Mouse (Mus musculus): ENCODE data around the gene Galc. TPM values are rescaled to one million over a fixed set of nuclear protein-coding genes. Genes with fewer than 3 reads are reported as not detected.

Gene Galc
- polyA plus RNA-seq, 1 experiment from 2014 or later: 2.4 TPM

DNA sequence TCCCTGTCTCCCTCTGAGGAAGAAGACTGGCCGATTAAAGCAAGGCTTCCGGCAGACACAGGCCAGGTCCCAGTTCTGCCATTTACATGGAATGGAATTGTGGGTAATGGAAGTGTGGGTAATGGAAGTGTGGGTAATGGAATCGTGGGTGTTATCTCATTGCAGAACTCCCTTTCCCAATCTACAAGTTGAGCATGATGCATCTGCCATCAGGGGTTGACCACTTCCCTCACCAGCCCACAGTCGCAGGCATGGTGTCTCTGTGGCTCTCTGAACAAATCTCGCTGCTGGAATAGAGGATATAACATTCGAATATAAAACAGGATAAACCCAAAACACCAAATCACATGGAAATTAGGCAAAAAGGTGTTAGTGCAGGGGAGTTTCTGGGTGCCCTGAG, 48.8 kb downstream of the Galc start:
- ATAC-seq (ENCODE audit: low read depth): no peak
- Histone ChIP-seq H3K9ac (ENCODE audit: low read depth, low read length) (no peak overlapping the region), H3K4me3 (ENCODE audit: low read depth, low read length) (no peak overlapping the region), H3K9me3 (replicated peaks; ENCODE audit: control insufficient read depth, low read length) (no peaks in the 10 kb centered on the region), H3K27ac (ENCODE audit: low read length) (no peak overlapping the region), H3K27me3 (ENCODE audit: control insufficient read depth, insufficient read depth, low read depth, low read length) (no peaks in the 10 kb centered on the region), H3K4me1 (ENCODE audit: control insufficient read depth, low read depth, low read length) (no peaks in the 10 kb centered on the region), H3K4me2 (ENCODE audit: low read depth, low read length) (no peak overlapping the region), H3K36me3 (ENCODE audit: control insufficient read depth, insufficient read depth) (no peaks in the 10 kb centered on the region)
- 39% methylated on average over 6 of the region's 6 CpGs for WGBS (ENCODE audit: insufficient replicate concordance)

DNA sequence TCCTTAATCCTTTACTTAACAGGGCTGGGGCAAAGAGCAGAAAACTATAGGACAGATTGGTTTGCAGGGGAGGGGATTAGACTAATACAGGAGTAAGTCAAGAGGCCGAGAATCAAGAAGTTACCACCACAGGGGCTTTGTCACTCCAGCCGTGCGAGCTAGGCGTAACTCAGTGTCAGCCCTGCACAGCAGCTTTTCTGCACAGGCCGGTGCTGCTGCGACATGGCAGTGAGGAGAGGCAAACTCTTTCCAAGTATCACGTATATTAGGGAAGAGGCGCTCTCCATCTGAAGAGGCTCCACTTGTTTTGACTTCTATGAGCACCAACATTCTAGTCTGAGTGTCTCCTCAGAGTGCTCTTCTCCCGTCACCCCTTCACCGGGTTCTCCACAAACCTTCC, 51.2 kb downstream of the Galc start:
- Histone ChIP-seq H3K9ac (ENCODE audit: low read depth, low read length) (no peak overlapping the region), H3K4me1 (ENCODE audit: control insufficient read depth, low read depth, low read length) (no peaks in the 10 kb centered on the region), H3K27me3 (ENCODE audit: control insufficient read depth, insufficient read depth, low read depth, low read length) (no peaks in the 10 kb centered on the region), H3K27ac (ENCODE audit: low read length) (no peak overlapping the region), H3K4me3 (ENCODE audit: low read depth, low read length) (no peak overlapping the region), H3K36me3 (ENCODE audit: control insufficient read depth, insufficient read depth) (no peaks in the 10 kb centered on the region), H3K4me2 (ENCODE audit: low read depth, low read length) (no peak overlapping the region), H3K9me3 (replicated peaks; ENCODE audit: control insufficient read depth, low read length) (no peaks in the 10 kb centered on the region)
- 84% methylated on average over 10 of the region's 10 CpGs for WGBS (ENCODE audit: insufficient replicate concordance)
- ATAC-seq (ENCODE audit: low read depth): no peak

DNA sequence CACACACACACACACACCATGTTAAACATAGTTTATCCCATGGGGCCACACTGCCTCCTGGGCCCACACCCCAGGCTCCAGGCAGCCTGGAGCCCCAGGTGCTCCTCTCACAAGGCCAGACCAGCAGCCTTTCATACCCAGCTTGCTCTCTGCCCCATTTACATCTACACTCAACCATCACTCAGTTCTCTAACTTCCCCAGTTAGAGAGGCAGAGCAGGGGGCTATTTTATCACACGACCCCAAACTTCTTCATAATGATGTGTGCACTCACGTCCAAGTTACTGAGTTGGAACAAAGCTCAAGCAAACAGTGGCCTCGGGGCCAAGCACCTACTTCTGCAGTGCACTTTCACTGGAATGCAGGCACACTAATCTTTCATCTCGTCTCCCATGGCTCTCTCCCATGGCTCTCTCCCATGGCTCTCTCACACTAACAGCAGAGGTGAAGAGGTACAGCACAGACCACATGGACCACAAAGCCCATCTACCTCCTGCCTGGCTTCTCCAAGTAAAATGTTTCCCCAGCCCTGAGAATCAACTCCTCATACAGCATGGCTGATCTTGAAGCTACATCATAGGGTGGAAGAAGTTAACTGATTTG, 53.7 kb downstream of the Galc start:
- H3K4me3 ChIP-seq (ENCODE audit: low read depth, low read length): no peak overlapping the region
- 51% methylated on average over 4 of the region's 4 CpGs for WGBS (ENCODE audit: insufficient replicate concordance)
- ATAC-seq (ENCODE audit: low read depth): no peak
- no peaks in the 10 kb centered on the region for H3K27me3 ChIP-seq (ENCODE audit: control insufficient read depth, insufficient read depth, low read depth, low read length)
- H3K9ac ChIP-seq (ENCODE audit: low read depth, low read length): no peak overlapping the region
- H3K9me3 ChIP-seq (replicated peaks; ENCODE audit: control insufficient read depth, low read length): no peaks in the 10 kb centered on the region
- no peaks in the 10 kb centered on the region for H3K36me3 ChIP-seq (ENCODE audit: control insufficient read depth, insufficient read depth)
- no peaks in the 10 kb centered on the region for H3K4me1 ChIP-seq (ENCODE audit: control insufficient read depth, low read depth, low read length)
- H3K4me2 ChIP-seq (ENCODE audit: low read depth, low read length): no peak overlapping the region
- no peak overlapping the region for H3K27ac ChIP-seq (ENCODE audit: low read length)

DNA sequence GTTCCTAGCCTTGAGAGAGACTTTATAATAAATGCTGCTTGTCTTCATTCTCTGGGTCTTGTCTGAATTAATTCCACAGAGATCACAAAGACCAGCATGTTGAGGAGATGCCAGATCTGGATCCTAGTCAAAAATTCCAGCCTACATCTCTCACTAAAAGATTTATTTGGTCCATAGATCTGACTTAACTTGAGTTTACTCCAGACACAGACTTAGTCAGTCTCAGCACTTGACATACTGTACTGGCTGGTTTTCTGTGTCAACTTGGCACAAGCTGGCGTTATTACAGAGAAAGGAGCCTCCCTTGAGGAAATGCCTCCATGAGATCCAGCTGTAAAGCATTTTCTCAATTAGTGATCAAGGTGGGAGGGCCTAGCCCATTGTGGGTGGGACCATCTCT, 61.9 kb downstream of the Galc start:
- H3K4me1 ChIP-seq (ENCODE audit: control insufficient read depth, low read depth, low read length): no peaks in the 10 kb centered on the region
- H3K27me3 ChIP-seq (ENCODE audit: control insufficient read depth, insufficient read depth, low read depth, low read length): no peaks in the 10 kb centered on the region
- H3K9ac ChIP-seq (ENCODE audit: low read depth, low read length): no peak overlapping the region
- H3K36me3 ChIP-seq (ENCODE audit: control insufficient read depth, insufficient read depth): no peaks in the 10 kb centered on the region
- H3K9me3 ChIP-seq (replicated peaks; ENCODE audit: control insufficient read depth, low read length): no peaks in the 10 kb centered on the region
- no peak overlapping the region for H3K27ac ChIP-seq (ENCODE audit: low read length)
- H3K4me3 ChIP-seq (ENCODE audit: low read depth, low read length): no peak overlapping the region
- ATAC-seq (ENCODE audit: low read depth): no peak
- H3K4me2 ChIP-seq (ENCODE audit: low read depth, low read length): no peak overlapping the region
- 53% methylated on average over 1 of the region's 1 CpGs for WGBS (ENCODE audit: insufficient replicate concordance)

DNA sequence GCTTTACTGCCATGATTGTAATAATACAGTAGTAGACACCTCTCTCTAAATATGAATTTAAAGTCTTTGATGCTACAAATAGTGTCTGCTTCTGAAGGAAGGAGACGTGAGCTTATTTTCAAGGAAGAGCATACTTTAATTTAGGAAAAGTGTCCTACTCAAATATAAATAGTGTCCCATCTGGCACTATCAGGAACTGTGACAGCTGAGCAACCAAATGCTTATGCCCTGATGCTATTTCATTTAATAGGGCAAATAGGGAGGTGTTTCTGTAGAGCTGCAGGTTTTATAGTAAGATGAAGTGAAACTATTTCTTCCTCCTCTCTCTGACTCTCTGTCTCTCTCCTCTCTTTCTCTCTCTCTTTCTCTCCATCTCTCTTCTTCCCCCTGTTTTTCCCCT, 69.1 kb downstream of the Galc start:
- ATAC-seq (ENCODE audit: low read depth): no peak
- Histone ChIP-seq H3K27ac (ENCODE audit: low read length) (no peak overlapping the region), H3K9ac (ENCODE audit: low read depth, low read length) (no peak overlapping the region), H3K36me3 (ENCODE audit: control insufficient read depth, insufficient read depth) (no peaks in the 10 kb centered on the region), H3K9me3 (replicated peaks; ENCODE audit: control insufficient read depth, low read length) (no peaks in the 10 kb centered on the region), H3K4me3 (ENCODE audit: low read depth, low read length) (no peak overlapping the region), H3K4me2 (ENCODE audit: low read depth, low read length) (no peak overlapping the region), H3K4me1 (ENCODE audit: control insufficient read depth, low read depth, low read length) (no peaks in the 10 kb centered on the region), H3K27me3 (ENCODE audit: control insufficient read depth, insufficient read depth, low read depth, low read length) (no peaks in the 10 kb centered on the region)
- 55% methylated on average over 1 of the region's 1 CpGs for WGBS (ENCODE audit: insufficient replicate concordance)

DNA sequence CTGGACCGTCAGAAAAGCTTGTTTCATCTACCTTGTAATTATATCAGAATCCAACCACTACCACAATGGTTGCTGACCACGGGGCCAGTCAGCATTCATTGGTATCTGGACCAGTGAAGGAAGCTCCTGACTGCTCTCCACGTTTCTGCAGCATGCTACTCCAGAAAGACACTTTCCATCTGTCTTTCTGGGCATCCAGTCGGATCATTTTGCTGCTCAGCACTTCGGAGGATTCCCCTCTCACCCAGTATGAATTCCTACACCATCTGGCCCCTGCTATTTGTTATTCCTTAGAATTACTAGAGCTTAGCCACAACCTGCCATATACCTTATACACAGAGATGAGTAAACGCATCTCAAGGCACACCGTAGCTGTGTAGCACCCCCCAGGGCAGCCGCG, 70.2 kb downstream of the Galc start:
- H3K4me3 ChIP-seq (ENCODE audit: low read depth, low read length): no peak overlapping the region
- no peaks in the 10 kb centered on the region for H3K27me3 ChIP-seq (ENCODE audit: control insufficient read depth, insufficient read depth, low read depth, low read length)
- H3K9ac ChIP-seq (ENCODE audit: low read depth, low read length): no peak overlapping the region
- H3K4me1 ChIP-seq (ENCODE audit: control insufficient read depth, low read depth, low read length): no peaks in the 10 kb centered on the region
- no peaks in the 10 kb centered on the region for H3K9me3 ChIP-seq (replicated peaks; ENCODE audit: control insufficient read depth, low read length)
- no peak overlapping the region for H3K4me2 ChIP-seq (ENCODE audit: low read depth, low read length)
- H3K36me3 ChIP-seq (ENCODE audit: control insufficient read depth, insufficient read depth): no peaks in the 10 kb centered on the region
- ATAC-seq (ENCODE audit: low read depth): no peak
- 61% methylated on average over 9 of the region's 9 CpGs for WGBS (ENCODE audit: insufficient replicate concordance)
- H3K27ac ChIP-seq (ENCODE audit: low read length): no peak overlapping the region

DNA sequence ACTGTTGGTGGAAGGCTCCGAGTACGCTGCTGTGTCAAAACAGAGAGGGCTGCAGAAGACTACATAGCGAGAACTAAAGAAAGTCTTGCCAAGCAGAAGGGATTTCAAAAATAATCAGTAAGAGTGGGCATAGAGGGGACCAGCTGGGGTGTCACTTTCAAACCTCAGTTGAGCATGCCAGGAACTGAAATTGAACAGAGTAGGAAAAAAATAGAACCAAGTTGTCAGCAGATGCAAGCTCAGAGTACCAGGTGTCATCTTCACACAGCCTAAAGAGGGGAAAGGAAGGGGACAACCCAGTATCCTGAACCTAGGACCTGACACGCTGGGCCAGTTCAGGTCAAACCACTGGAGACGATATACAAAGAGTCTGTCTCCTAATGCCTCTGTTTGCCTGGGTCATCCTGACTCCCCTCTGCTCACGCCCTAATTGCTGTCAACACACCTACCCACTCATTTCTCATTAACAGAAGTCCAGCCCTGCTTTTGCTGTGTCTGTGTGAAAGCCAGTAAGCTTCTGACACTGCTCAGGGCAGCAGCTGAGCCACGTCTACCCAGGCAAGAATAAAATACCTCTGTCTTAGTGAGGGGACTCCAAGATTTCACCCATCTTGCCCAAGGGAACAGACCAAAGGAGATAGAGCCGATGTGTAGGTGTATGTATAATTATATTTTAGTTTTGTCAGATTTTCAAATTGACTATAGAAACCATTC, 71.9 kb downstream of the Galc start:
- H3K36me3 ChIP-seq (ENCODE audit: control insufficient read depth, insufficient read depth): no peaks in the 10 kb centered on the region
- H3K27me3 ChIP-seq (ENCODE audit: control insufficient read depth, insufficient read depth, low read depth, low read length): no peaks in the 10 kb centered on the region
- H3K27ac ChIP-seq (ENCODE audit: low read length): no peak overlapping the region
- H3K4me1 ChIP-seq (ENCODE audit: control insufficient read depth, low read depth, low read length): no peaks in the 10 kb centered on the region
- H3K9ac ChIP-seq (ENCODE audit: low read depth, low read length): no peak overlapping the region
- no peak overlapping the region for H3K4me3 ChIP-seq (ENCODE audit: low read depth, low read length)
- no peaks in the 10 kb centered on the region for H3K9me3 ChIP-seq (replicated peaks; ENCODE audit: control insufficient read depth, low read length)
- no peak for ATAC-seq (ENCODE audit: low read depth)
- 51% methylated on average over 8 of the region's 8 CpGs for WGBS (ENCODE audit: insufficient replicate concordance)
- H3K4me2 ChIP-seq (ENCODE audit: low read depth, low read length): no peak overlapping the region

DNA sequence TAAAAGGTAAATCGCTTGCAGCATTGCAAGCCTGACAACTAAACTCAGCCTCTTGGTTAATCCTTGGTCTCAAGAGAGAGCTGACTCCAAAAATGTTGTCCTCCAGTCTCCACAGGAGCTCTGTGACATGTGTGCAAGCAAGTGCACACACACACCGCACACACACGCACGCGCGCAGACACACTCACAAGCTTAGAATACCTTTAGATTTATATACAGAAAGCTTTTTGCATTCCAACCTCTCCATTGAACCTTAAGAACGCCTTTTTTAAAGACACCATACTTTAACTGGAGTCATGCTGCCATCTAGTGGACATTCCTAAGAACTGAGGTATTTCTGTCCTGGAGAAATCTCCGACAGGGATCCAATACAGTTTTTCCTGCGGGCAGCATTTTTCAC, 77.5 kb downstream of the Galc start:
- ATAC-seq (ENCODE audit: low read depth): no peak
- no peaks in the 10 kb centered on the region for H3K36me3 ChIP-seq (ENCODE audit: control insufficient read depth, insufficient read depth)
- H3K4me2 ChIP-seq (ENCODE audit: low read depth, low read length): no peak overlapping the region
- H3K9ac ChIP-seq (ENCODE audit: low read depth, low read length): no peak overlapping the region
- no peak overlapping the region for H3K27ac ChIP-seq (ENCODE audit: low read length)
- H3K9me3 ChIP-seq (replicated peaks; ENCODE audit: control insufficient read depth, low read length): no peaks in the 10 kb centered on the region
- H3K27me3 ChIP-seq (ENCODE audit: control insufficient read depth, insufficient read depth, low read depth, low read length): no peaks in the 10 kb centered on the region
- H3K4me1 ChIP-seq (ENCODE audit: control insufficient read depth, low read depth, low read length): no peaks in the 10 kb centered on the region
- 25% methylated on average over 9 of the region's 9 CpGs for WGBS (ENCODE audit: insufficient replicate concordance)
- no peak overlapping the region for H3K4me3 ChIP-seq (ENCODE audit: low read depth, low read length)

DNA sequence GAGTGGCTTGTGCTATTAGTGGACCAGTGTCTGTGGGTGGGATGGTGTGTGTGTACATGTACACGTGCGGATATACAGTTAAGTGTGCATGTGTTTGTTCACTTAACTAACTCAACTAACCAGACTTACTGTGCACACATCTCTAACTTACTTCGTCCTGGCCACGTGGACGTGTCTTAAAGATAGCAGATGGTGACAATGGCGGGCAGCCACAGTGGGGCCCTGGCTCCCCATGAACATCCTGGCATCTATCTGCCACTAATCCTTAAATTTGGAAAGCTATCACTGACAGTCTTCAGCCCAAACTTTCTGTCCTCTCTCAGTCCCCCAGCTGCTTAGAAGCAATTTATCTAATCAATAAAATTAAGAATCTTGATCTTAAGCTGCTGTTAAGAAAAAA, 78.5 kb downstream of the Galc start:
- Histone ChIP-seq H3K9me3 (replicated peaks; ENCODE audit: control insufficient read depth, low read length) (no peaks in the 10 kb centered on the region), H3K27me3 (ENCODE audit: control insufficient read depth, insufficient read depth, low read depth, low read length) (no peaks in the 10 kb centered on the region), H3K27ac (ENCODE audit: low read length) (no peak overlapping the region), H3K36me3 (ENCODE audit: control insufficient read depth, insufficient read depth) (no peaks in the 10 kb centered on the region), H3K4me2 (ENCODE audit: low read depth, low read length) (no peak overlapping the region), H3K4me3 (ENCODE audit: low read depth, low read length) (no peak overlapping the region), H3K4me1 (ENCODE audit: control insufficient read depth, low read depth, low read length) (no peaks in the 10 kb centered on the region), H3K9ac (ENCODE audit: low read depth, low read length) (no peak overlapping the region)
- no peak for ATAC-seq (ENCODE audit: low read depth)
- WGBS (ENCODE audit: insufficient replicate concordance): 73% methylated on average over 6 of the region's 6 CpGs

All from liver, embryonic 16.5 days (tissue).